Mouse (Mus musculus) megakaryocyte, embryonic 14.5 days (primary cell): ENCODE results near the gene A530084C06Rik.

Experiments
- FLI1 ChIP-seq: IDR thresholded peaks from 2 replicates; pipeline ENCODE4 v1.6.1; 2012; ENCODE audit warnings: low read length, inconsistent platforms, mixed read lengths
- GATA1 ChIP-seq: IDR thresholded peaks from 3 replicates; pipeline ENCODE4 v1.6.1; 2012; ENCODE audit warnings: mixed read lengths, low read length, inconsistent platforms, borderline replicate concordance

- TF ChIP-seq GATA1, result no peak
- no peak for TF ChIP-seq FLI1
These were observed 15.5 kb upstream of the A530084C06Rik start for GRCm38 (mm10) chr13:31574627-31575026.
